Mouse (Mus musculus) embryonic facial prominence, embryonic 12.5 days (tissue): ENCODE measurements around the gene Hhat. TPM values are rescaled to one million over a fixed set of nuclear protein-coding genes. Genes with fewer than 3 reads are reported as not detected.

Experiments
- ATAC-seq: fragments of 200-750 bp; cut with Nextera tagmentation; 2 replicates; pipeline ENCODE4 v1.8.0; 2017; ENCODE audit not compliant: insufficient number of reproducible peaks, insufficient read depth, low FRiP score, low TSS enrichment
- H3K27ac ChIP-seq: fragments of 300-500 bp; sonication (generic); 2 replicates; pipeline ENCODE4 v1.5.1; 2016; ENCODE audit warnings: mild to moderate bottlenecking
- H3K27me3 ChIP-seq: fragments of 300-500 bp; sonication (generic); 2 replicates; pipeline ENCODE4 v1.6.1; 2016; ENCODE audit warnings: mild to moderate bottlenecking, moderate library complexity
- H3K36me3 ChIP-seq: fragments of 300-500 bp; sonication (generic); 2 replicates; pipeline ENCODE4 v1.6.1; 2016; ENCODE audit warnings: mild to moderate bottlenecking
- H3K4me1 ChIP-seq: fragments of 300-500 bp; sonication (generic); 2 replicates; pipeline ENCODE4 v1.6.1; 2016
- H3K4me2 ChIP-seq: fragments of 300-500 bp; sonication (generic); replicated peaks from 2 replicates; pipeline ENCODE4 v1.6.1; 2016; ENCODE audit warnings: mild to moderate bottlenecking, moderate library complexity
- H3K4me3 ChIP-seq: fragments of 300-500 bp; sonication (generic); 2 replicates; pipeline ENCODE4 v1.5.1; 2016; ENCODE audit warnings: mild to moderate bottlenecking
- H3K9ac ChIP-seq: fragments of 300-500 bp; sonication (generic); 2 replicates; pipeline ENCODE4 v1.6.1; 2016; ENCODE audit warnings: mild to moderate bottlenecking, moderate library complexity
- H3K9me3 ChIP-seq: fragments of 300-500 bp; sonication (generic); 2 replicates; pipeline ENCODE4 v1.6.1; 2016; ENCODE audit warnings: mild to moderate bottlenecking, moderate library complexity
- WGBS: fragments of 180-500 bp; shearing (Covaris S2); methylation state at CpG from one replicate; pipeline ENCODE4 v1.1.7; 2016; 5-methylcytosine and 5-hydroxymethylcytosine counted together
- polyA plus RNA-seq: library from polyadenylated mRNA; unstranded; fragments of >200 nt; fragmentation: Nextera tagmentation; extraction: Ambion mirVana; gene quantifications from 2 replicates; pipeline ENCODE4 v1.2.1, GENCODE M21; 2016

Hhat gene
- polyA plus RNA-seq, 1 experiment from 2014 or later, result 10.4 TPM

DNA sequence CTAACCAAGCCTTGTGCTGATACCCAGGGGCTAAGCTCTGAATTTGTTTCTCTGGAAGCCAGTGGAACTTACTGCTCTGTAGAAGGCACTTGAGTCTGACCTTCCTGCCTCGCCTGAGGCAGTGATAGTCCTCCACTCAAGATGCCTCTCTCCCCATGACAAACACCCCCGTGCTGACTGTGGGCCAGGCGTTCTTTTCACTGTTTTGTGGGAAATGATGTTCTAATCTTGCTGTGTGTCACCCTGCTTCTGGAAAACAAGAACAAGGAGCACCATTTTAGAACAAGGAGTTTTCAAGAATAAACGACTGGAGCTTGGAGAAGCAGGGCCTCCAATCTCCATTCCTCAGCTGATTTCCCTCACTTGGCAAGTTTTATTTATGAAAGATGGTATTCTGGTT, 307.3 kb downstream of the Hhat start:
- WGBS, result 66% methylated on average over 4 of the region's 4 CpGs

DNA sequence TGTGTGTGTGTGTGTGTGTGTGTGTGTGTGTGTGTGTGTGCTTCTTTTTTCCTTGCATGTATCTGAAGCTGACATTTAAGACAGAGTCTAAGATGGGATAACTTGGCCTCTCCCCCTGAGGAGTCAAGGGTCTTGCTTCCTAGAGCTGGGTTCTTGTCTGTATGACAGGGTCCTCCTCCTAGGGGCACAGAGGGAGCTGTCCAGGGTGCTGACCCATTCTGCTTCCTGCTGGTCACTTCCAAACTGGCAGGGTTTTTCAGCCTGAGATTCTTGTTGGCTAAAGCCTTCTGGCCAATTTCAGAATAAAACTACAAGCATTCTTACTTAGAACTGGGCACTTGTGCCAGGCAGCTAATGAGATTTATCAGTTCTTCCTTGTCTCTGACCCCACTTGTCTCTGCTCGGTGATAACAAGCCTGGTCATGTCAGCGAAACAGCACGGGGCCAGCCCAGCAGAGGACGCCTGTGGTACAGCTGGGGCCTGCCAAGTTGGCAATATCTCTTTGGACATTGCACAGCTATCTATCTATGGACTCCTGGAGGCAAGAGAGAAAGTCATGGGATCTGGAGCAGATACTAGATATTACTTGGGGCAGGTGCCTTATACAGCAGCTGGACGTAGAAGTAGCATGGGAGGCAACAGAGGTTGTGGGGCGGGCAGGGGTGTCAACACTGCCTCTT, 313.4 kb downstream of the Hhat start:
- WGBS, result 82% methylated on average over 6 of the region's 6 CpGs
- Histone ChIP-seq H3K4me3 (no peak overlapping the region), H3K9me3 (no peaks in the 10 kb centered on the region), H3K27me3 (no peaks in the 10 kb centered on the region), H3K9ac (0 out of 2 replicates have a peak overlapping the region, but pooled peaks have one; percentile 10), H3K27ac (no peak overlapping the region), H3K36me3 (no peaks in the 10 kb centered on the region), H3K4me1 (0 out of 2 replicates have a peak, but pooled peaks cover 7% of the 10 kb centered on the region), H3K4me2 (no peak overlapping the region)
- ATAC-seq, result no peak

More for the DNA sequence above, 307.3 kb downstream of the Hhat start:
- Histone ChIP-seq H3K9ac (no peak overlapping the region), H3K4me2 (no peak overlapping the region), H3K9me3 (no peaks in the 10 kb centered on the region), H3K27me3 (no peaks in the 10 kb centered on the region), H3K36me3 (no peaks in the 10 kb centered on the region), H3K4me1 (no peaks in the 10 kb centered on the region), H3K4me3 (no peak overlapping the region), H3K27ac (no peak overlapping the region)
- no peak for ATAC-seq

GRCm38 (mm10) chr1:192457037-192457436, 314.0 kb downstream of the Hhat start:
- Histone ChIP-seq H3K27ac (no peak overlapping the region), H3K36me3 (no peaks in the 10 kb centered on the region), H3K9ac (no peak overlapping the region), H3K4me1 (0 out of 2 replicates have a peak, but pooled peaks cover 7% of the 10 kb centered on the region), H3K4me2 (no peak overlapping the region), H3K4me3 (no peak overlapping the region), H3K9me3 (no peaks in the 10 kb centered on the region), H3K27me3 (no peaks in the 10 kb centered on the region)
- 72% methylated on average over 3 of the region's 3 CpGs for WGBS
- ATAC-seq, result no peak

GRCm38 (mm10) chr1:192454981-192455380, 316.0 kb downstream of the Hhat start:
- no peak overlapping the region for H3K4me3 ChIP-seq
- no peaks in the 10 kb centered on the region for H3K27me3 ChIP-seq
- 0 out of 2 replicates have a peak, but pooled peaks cover 7% of the 10 kb centered on the region for H3K4me1 ChIP-seq
- H3K27ac ChIP-seq, result no peak overlapping the region
- 28% methylated on average over 4 of the region's 4 CpGs for WGBS
- no peaks in the 10 kb centered on the region for H3K36me3 ChIP-seq
- no peak overlapping the region for H3K9ac ChIP-seq
- no peak overlapping the region for H3K4me2 ChIP-seq
- no peak for ATAC-seq
- H3K9me3 ChIP-seq, result no peaks in the 10 kb centered on the region

- WGBS, result 26% methylated on average over 1 of the region's 1 CpGs
These were observed 316.5 kb downstream of the Hhat start for GRCm38 (mm10) chr1:192454501-192454900.

DNA sequence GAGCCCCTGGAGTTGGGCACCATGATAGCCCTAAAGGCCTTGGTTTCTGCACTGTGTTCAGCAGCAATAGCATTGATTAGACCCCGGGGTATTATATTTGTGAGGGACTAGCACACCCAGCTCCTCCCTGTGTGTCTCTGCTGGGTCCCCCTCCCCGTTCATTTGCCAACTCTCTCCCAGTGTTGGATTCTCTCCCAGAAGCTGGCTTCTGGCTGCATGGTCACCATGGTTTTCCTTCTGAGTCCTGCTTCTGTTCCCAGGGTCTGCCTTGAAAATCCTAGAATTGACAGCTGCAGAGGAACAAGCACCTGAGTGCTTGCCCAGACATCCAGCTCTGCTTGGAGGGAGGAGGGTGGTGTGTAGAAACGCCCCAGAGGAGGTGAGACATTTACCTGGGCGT, 319.3 kb downstream of the Hhat start:
- Histone ChIP-seq H3K27ac (no peak overlapping the region), H3K36me3 (no peaks in the 10 kb centered on the region), H3K4me1 (0 out of 2 replicates have a peak, but pooled peaks cover 7% of the 10 kb centered on the region), H3K9me3 (no peaks in the 10 kb centered on the region), H3K4me2 (no peak overlapping the region), H3K9ac (no peak overlapping the region), H3K27me3 (no peaks in the 10 kb centered on the region), H3K4me3 (no peak overlapping the region)
- 69% methylated on average over 4 of the region's 4 CpGs for WGBS
- ATAC-seq, result no peak

More at GRCm38 (mm10) chr1:192454501-192454900, 316.5 kb downstream of the Hhat start:
- no peak for ATAC-seq
- Histone ChIP-seq H3K9ac (no peak overlapping the region), H3K36me3 (no peaks in the 10 kb centered on the region), H3K4me3 (no peak overlapping the region), H3K4me1 (0 out of 2 replicates have a peak, but pooled peaks cover 7% of the 10 kb centered on the region), H3K27me3 (no peaks in the 10 kb centered on the region), H3K9me3 (no peaks in the 10 kb centered on the region), H3K4me2 (no peak overlapping the region), H3K27ac (no peak overlapping the region)

DNA sequence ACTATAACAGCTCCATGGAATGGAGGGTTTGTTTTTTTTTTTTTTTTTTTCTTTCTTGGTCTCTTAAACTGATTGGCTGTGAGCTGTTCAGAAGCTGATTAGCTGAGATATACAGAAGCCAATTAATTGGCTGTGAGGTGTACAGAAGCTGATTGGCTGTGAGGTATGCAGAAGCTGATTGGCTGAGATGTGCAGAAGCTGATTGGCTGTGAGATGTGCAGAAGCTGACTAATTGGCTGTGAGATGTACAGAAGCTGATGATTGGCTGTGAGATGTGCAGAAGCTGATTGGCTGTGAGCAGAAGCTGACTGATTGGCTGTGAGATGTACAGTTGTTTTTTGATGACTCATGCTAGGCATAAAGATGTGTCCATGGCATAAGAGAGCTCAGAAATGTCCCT, 320.6 kb downstream of the Hhat start:
- H3K27me3 ChIP-seq, result no peaks in the 10 kb centered on the region
- H3K4me3 ChIP-seq, result no peak overlapping the region
- 0 out of 2 replicates have a peak overlapping the region, but pooled peaks have one; percentile 30 for H3K27ac ChIP-seq
- no peak overlapping the region for H3K4me2 ChIP-seq
- no peaks in the 10 kb centered on the region for H3K9me3 ChIP-seq
- H3K4me1 ChIP-seq, result 0 out of 2 replicates have a peak, but pooled peaks cover 7% of the 10 kb centered on the region
- no peak for ATAC-seq
- no peak overlapping the region for H3K9ac ChIP-seq
- H3K36me3 ChIP-seq, result no peaks in the 10 kb centered on the region

- 70% methylated on average over 4 of the region's 4 CpGs for WGBS
- Histone ChIP-seq H3K36me3 (no peaks in the 10 kb centered on the region), H3K9me3 (no peaks in the 10 kb centered on the region), H3K4me1 (0 out of 2 replicates have a peak, but pooled peaks cover 6% of the 10 kb centered on the region), H3K9ac (no peak overlapping the region), H3K27me3 (no peaks in the 10 kb centered on the region), H3K4me2 (no peak overlapping the region), H3K27ac (0 out of 2 replicates have a peak overlapping the region, but pooled peaks have one; percentile 30), H3K4me3 (no peak overlapping the region)
- no peak for ATAC-seq
These were observed 321.3 kb downstream of the Hhat start for GRCm38 (mm10) chr1:192449572-192450351.

DNA sequence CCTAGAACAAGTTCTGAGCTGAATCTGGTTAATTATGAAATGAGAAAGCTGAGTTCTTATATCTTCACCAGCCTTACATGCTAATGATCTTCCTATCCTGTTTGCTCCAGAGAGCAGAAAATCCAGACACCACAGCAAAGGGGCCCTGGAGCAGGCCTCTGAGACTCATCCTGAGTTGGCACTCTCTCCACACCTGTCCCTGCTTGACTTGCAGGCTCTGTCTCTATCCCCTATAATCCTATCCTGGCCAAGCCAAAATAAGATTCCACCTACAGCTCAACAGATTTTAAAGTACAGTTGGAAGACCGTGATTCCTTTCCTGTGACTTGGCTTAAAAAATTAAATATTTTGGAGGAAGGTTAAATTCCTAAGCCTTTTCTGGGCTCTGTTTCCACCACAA, 322.5 kb downstream of the Hhat start:
- Histone ChIP-seq H3K9ac (no peak overlapping the region), H3K4me3 (no peak overlapping the region), H3K4me1 (peaks cover 6% of the 10 kb centered on the region; the same call in 1 of the 2 replicates), H3K4me2 (no peak overlapping the region), H3K27ac (no peak overlapping the region), H3K27me3 (no peaks in the 10 kb centered on the region), H3K36me3 (no peaks in the 10 kb centered on the region), H3K9me3 (no peaks in the 10 kb centered on the region)
- ATAC-seq, result no peak
- 77% methylated on average over 1 of the region's 1 CpGs for WGBS

DNA sequence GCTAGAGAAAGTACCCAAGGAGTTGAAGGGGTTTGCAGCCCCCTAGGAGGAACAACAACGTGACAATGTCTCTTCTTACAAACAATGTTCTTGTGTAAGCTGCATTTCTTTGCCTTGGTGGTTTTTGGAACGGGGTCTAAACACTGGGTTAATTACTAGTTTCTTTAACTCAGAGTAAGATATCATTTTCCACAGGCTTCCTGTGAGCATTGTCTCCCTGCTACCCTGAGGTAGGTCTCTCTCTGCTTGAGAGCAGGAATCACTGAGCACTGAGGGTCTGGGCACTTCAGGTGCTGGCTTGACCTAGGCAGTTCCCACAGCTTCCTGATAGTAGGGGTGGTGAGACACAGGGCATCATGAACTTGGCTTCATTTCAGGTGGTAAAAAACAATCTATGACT, 323.4 kb downstream of the Hhat start:
- H3K4me1 ChIP-seq, result peaks cover 6% of the 10 kb centered on the region; the same call in 1 of the 2 replicates
- no peaks in the 10 kb centered on the region for H3K27me3 ChIP-seq
- H3K4me2 ChIP-seq, result no peak overlapping the region
- no peaks in the 10 kb centered on the region for H3K36me3 ChIP-seq
- no peak overlapping the region for H3K9ac ChIP-seq
- no peak overlapping the region for H3K27ac ChIP-seq
- 51% methylated on average over 2 of the region's 2 CpGs for WGBS
- H3K9me3 ChIP-seq, result no peaks in the 10 kb centered on the region
- ATAC-seq, result no peak
- H3K4me3 ChIP-seq, result no peak overlapping the region
